Mouse (Mus musculus) left cerebral cortex, adult 2 months (tissue): ENCODE measurements around the gene Helz. TPM values are rescaled to one million over a fixed set of nuclear protein-coding genes. Genes with fewer than 3 reads are reported as not detected.

Experiments used
- DNase-seq, 2 experiments: peaks; one replicate each; pipeline ENCODE4 v3.0.0; 2021 to 2022; ENCODE audit warnings: low spot score in 2 of 2, mixed read lengths in 1 of 2; ENCODE audit errors: extremely low spot score in 1 of 2
- H3K27ac ChIP-seq: fragments of 200-600 bp; 2 replicates; pipeline ENCODE4 v1.8.1; 2022
- H3K4me3 ChIP-seq: fragments of 200-600 bp; 2 replicates; pipeline ENCODE4 v1.8.1; 2022
- CTCF ChIP-seq: fragments of 200-600 bp; IDR thresholded peaks from 2 replicates; pipeline ENCODE4 v1.8.1; 2022; ENCODE audit warnings: antibody characterized with exemption, mild to moderate bottlenecking, moderate library complexity
- intact Hi-C: fragments of 180-260 bp; cut with DNase I; formaldehyde crosslinking; loops from one replicate; pipeline ENCODE4 v1.15.1; 2025
- total RNA-seq, 2 experiments: library from RNA; stranded (reverse); gene quantifications; 2 replicates each; pipeline ENCODE4 v1.2.3; 2021

Helz gene
- total RNA-seq, 2 experiments from 2014 or later = 52.2 to 53.3 TPM

- no peak for DNase-seq
- Histone ChIP-seq H3K27ac (no peak overlapping the region), H3K4me3 (no peak overlapping the region)
- intact Hi-C loops = no loop called here
- no peak for TF ChIP-seq CTCF
Measured at GRCm38 (mm10) chr11:107521153-107521552, 26.6 kb upstream of the Helz start.

DNA sequence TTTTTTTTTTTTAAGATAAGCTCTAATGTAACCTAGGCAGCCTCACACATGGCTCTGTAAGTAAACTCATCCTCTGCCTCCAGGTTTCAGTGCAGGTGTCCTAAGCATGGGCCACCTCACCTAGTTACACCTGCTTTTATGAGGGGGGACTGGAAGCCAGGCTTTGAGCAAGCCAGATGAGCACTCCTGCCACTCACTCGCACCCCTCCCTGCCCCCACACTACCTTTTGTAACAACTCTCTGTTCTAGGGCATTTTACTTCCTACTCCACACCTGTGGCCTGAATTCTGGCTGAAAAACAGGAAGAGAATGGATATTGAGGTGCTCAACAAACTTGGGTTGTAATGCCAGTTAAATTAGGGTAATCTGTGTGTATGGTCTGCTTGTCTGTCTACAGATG, 22.8 kb upstream of the Helz start:
- no peak for TF ChIP-seq CTCF
- Histone ChIP-seq H3K4me3 (no peak overlapping the region), H3K27ac (no peak overlapping the region)
- intact Hi-C loops = no loop called here
- no peak for DNase-seq

DNA sequence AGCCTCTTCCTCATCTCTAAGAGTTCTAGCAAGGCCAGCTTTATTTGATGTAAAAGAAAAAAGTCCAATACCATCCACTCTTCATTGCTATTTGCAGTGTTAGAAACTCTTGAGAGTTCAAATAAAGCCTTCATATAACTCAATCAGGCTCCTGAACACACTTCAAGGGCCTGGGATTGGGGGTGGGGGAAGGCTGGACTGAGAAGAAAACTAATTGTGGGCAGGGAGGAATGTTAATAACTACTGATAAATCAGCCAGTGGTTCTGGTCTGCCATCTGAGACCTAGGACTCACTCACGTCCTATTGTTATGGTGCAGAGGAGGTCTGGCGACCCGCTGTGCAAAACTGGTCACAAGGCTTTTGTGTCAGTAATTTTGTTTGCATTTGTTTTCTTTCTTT, 20.1 kb upstream of the Helz start:
- no peak for TF ChIP-seq CTCF
- intact Hi-C loops = no loop called here
- H3K4me3 ChIP-seq = no peak overlapping the region
- no peak for DNase-seq
- no peak overlapping the region for H3K27ac ChIP-seq

DNA sequence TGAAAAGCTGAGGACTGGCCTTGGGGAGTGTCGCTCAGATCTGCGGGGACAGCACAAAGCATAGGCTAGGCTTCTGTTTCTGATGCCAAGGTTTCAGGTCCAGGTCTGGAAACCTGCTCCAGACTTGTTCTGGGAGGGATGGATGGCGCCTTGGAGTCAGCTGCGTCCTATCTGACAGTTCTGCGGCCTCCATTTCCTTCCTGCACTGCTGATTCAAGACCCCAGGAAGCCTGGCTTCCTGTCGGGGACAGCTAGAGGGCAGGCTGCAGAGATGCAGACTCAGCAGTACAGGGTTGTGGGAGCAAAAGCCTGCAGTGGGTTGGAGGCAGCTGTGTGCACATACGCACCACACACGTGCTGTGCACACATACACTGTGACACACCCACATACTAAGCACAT, 18.4 kb upstream of the Helz start:
- DNase-seq = no peak
- intact Hi-C loops = no loop called here
- Histone ChIP-seq H3K27ac (no peak overlapping the region), H3K4me3 (no peak overlapping the region)
- no peak for TF ChIP-seq CTCF

GRCm38 (mm10) chr11:107531445-107531844, 16.3 kb upstream of the Helz start:
- intact Hi-C loops = no loop called here
- TF ChIP-seq CTCF = no peak
- no peak for DNase-seq
- no peak overlapping the region for H3K4me3 ChIP-seq
- H3K27ac ChIP-seq = no peak overlapping the region

GRCm38 (mm10) chr11:107532271-107532670, 15.5 kb upstream of the Helz start:
- no peak for DNase-seq
- Histone ChIP-seq H3K4me3 (no peak overlapping the region), H3K27ac (no peak overlapping the region)
- intact Hi-C loops = no loop called here
- no peak for TF ChIP-seq CTCF

DNA sequence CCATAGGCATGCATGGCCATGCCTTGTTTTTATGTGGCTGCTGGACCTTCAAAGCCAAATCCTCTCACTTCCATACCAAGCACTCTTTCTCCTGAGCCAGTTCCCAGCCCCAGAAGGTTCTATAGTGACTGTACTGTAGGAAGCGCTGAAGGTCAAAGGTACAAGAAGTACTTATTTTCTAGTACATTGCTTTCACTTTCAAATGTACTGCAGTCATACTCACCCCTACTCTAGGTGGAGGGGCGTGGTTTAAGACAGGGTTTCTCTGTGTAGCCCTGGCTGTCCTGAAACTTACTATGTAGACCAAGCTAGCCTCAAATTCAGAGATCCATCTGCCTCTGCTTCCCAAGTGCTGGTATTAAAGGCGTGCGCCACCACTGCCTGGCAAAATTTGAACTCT, 8.7 kb upstream of the Helz start:
- Histone ChIP-seq H3K4me3 (no peak overlapping the region), H3K27ac (no peak overlapping the region)
- TF ChIP-seq CTCF = no peak
- DNase-seq = no peak
- intact Hi-C loops = no loop called here

DNA sequence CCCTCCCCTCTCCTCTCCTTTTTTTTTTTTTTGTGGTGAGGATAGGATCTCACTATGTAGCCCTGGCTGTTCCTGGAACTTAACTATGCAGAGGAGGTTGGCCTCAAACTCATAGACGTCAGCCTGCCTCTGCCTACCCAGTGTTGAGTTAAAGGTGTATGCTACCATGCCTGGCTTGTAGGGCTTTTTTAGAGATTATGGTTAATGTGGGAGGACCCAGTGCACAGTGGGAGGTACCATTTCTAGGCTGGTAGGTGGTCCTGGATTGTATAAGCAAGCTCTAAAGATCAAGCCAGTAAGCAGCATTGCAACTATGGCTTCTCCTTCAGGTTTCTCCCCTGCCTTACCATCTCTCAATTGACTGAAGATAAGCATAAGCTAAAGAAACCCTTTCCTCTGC, 7.4 kb upstream of the Helz start:
- no peak overlapping the region for H3K27ac ChIP-seq
- intact Hi-C loops = no loop called here
- DNase-seq = no peak
- TF ChIP-seq CTCF = no peak
- no peak overlapping the region for H3K4me3 ChIP-seq

GRCm38 (mm10) chr11:107545747-107546476, 1.8 kb upstream of the Helz start:
- no peak for TF ChIP-seq CTCF

DNA sequence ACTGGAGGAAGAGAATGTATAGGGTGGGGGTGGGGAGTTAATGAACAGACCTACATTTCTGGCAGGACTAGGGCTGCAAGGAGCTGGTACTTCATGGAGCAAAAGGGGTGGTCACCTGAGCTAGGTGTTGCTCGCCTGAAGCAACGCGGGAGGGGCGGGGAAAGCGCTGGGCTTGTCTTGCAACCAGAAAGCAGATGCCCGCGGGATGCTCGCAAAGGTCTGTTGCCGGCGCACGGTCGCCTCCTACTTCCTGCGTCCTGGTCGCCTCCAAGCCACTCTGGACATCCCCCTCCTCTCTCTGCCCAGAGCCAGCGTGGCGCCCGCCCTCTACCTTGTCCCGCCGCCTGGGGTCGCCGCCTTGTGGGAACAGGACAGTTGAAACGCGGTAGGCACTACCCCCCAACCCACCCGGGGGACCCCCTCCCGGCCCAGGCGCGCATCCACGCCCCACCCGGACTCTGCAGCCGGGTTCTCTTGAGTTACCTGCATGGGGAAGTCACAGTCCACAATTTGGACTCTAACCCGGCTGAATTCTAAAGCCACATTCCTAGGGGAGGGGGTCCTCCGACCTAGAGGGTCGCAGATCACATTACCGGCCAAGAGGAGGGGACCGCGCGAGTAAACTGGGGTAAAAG, 946 bp upstream of the Helz start:
- H3K27ac ChIP-seq = no peak overlapping the region; the same call in 1 of the 2 replicates
- peak; percentile 15 to 19 for DNase-seq
- no peak; the same call in 1 of the 2 replicates for TF ChIP-seq CTCF
- H3K4me3 ChIP-seq = peak overlapping the region; percentile 84
- intact Hi-C loops = no loop called here

More at GRCm38 (mm10) chr11:107545747-107546476, 1.8 kb upstream of the Helz start:
- no peak overlapping the region for H3K4me3 ChIP-seq
- no peak overlapping the region for H3K27ac ChIP-seq
- DNase-seq = no peak
- intact Hi-C loops = no loop called here

- Histone ChIP-seq H3K4me3 (peak overlapping the region; percentile 84), H3K27ac (peak overlapping the region; percentile 81)
- TF ChIP-seq CTCF = no peak
- DNase-seq = peak; percentile 16 to 31
- intact Hi-C loops = no loop called here
Measured at GRCm38 (mm10) chr11:107548204-107548975, 660 bp downstream of the Helz start.

GRCm38 (mm10) chr11:107559874-107560273, 12.1 kb downstream of the Helz start:
- H3K4me3 ChIP-seq = no peak overlapping the region
- intact Hi-C loops = no loop called here
- no peak for TF ChIP-seq CTCF

More at GRCm38 (mm10) chr11:107559874-107560273, 12.1 kb downstream of the Helz start:
- no peak for DNase-seq
- H3K27ac ChIP-seq = no peak overlapping the region
